Mouse (Mus musculus) bone marrow macrophage, adult 2 months (primary cell): ENCODE data around the gene Slc34a3. TPM values are rescaled to one million over a fixed set of nuclear protein-coding genes. Genes with fewer than 3 reads are reported as not detected.
A peak's percentile ranks its signal among the peaks of the same experiment; 100 is the strongest.
"Not testable (repeated sequence)": the region's sequence is repeated elsewhere in the genome, so short reads cannot be mapped to it uniquely, and the experiment has no call there.

Experiments
- H3K27ac ChIP-seq: 2 replicates; pipeline ENCODE4 v1.5.1; 2012; ENCODE audit warnings: low read depth, low read length; ENCODE audit not compliant: insufficient read depth
- H3K4me1 ChIP-seq: 2 replicates; pipeline ENCODE4 v1.6.1; 2012; ENCODE audit warnings: low read length; ENCODE audit not compliant: control insufficient read depth, insufficient read depth
- H3K4me3 ChIP-seq: 2 replicates; pipeline ENCODE4 v1.5.1; 2012; ENCODE audit warnings: mild to moderate bottlenecking, low read length, moderate library complexity; ENCODE audit not compliant: insufficient read depth
- CTCF ChIP-seq: IDR thresholded peaks from 2 replicates; pipeline ENCODE4 v1.5.1; 2012; ENCODE audit warnings: low read depth, mild to moderate bottlenecking, low read length, moderate library complexity
- POLR2A ChIP-seq: IDR thresholded peaks from 2 replicates; pipeline ENCODE4 v1.6.1; 2012; ENCODE audit warnings: mild to moderate bottlenecking, low read depth, low read length, borderline replicate concordance
- polyA plus RNA-seq: library from polyadenylated mRNA; stranded (reverse); fragments of >200 nt; gene quantifications from 2 replicates; pipeline ENCODE4 v1.2.4, GENCODE M21; 2012; ENCODE audit not compliant: missing spikeins, insufficient read depth, insufficient read length

Gene Slc34a3
- polyA plus RNA-seq, 1 experiment = not detected

DNA sequence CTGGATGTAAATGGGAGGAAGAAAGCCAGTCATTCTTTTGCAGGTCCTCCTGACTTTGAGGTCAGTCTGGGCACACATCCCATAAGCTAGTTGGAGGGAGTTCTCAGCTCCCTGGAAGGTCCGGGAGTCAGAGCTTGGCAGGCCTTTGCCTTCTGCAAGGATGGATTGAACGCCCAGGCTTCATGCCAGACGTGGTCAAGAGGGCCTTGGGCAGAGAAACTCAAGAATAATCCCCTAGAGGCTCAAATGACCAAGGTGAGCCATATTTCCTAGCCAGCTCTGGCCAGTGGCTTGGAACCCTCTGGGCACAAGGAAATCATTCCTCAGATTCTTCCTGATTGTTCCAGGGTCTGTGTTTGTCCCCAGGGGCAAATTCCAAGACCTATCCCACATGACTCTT, 30.7 kb upstream of the Slc34a3 start:
- no peak overlapping the region for H3K27ac ChIP-seq
- peaks cover 45% of the 10 kb centered on the region for H3K4me1 ChIP-seq
- no peak for TF ChIP-seq CTCF
- no peak for TF ChIP-seq POLR2A
- peak overlapping the region; percentile 89; the same call in 1 of the 2 replicates for H3K4me3 ChIP-seq

DNA sequence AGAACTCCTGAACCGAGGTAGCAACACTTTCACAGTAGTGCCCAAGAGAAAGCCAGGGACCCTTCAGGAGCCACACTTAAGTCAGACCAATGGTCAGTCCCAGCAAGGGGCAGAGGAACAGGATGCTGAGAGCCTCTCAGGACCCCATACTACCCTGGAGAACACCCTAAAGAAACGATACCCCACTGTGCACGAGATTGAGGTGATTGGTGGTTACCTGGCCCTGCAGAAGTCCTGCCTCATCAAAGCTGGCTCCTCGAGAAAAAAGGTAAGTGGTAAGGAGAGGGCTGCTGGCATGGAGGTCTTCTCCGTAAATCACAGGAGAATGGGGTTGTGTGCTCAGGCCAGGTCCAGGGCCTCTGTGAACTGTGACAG, 30.1 kb upstream of the Slc34a3 start:
- peak overlapping the region; percentile 89 for H3K4me3 ChIP-seq
- TF ChIP-seq CTCF (no peak), POLR2A (no peak)
- H3K4me1 ChIP-seq = peaks cover 45% of the 10 kb centered on the region
- no peak overlapping the region for H3K27ac ChIP-seq

DNA sequence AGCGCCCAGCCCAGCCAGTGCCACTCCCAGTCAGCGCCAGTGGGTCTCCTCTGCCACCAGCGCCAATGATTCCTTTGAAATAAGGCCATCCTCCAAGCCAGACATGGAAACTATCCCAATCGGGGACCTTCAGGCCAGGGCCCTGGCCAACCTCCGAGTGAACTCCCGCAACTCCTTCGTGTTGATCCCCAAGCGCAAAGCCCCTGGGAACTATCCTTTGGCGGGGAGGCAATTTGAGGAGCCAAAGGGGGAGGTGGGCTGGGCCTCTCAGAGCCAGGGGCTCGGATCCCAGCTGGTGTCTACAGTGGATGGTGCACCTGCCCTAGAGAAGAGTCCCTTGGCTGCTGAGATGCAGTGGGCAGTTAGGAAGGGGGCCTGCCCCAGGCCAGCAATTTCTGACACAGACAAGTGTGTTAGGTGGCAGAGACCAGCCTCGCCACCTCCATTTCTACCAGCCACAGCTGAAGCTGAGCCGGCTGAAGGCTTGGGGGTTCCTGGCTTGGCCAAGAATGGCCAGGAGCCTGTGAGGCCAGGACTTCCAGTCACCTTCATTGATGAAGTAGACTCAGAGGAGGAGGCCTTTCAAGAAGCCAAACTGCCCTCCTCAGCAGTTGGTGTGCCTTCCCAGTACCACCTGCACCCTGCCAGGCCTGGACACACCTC, 29.6 kb upstream of the Slc34a3 start:
- TF ChIP-seq POLR2A = no peak
- no peak for TF ChIP-seq CTCF
- H3K27ac ChIP-seq = no peak overlapping the region
- H3K4me1 ChIP-seq = peaks cover 42% of the 10 kb centered on the region
- peak overlapping the region; percentile 89 for H3K4me3 ChIP-seq

DNA sequence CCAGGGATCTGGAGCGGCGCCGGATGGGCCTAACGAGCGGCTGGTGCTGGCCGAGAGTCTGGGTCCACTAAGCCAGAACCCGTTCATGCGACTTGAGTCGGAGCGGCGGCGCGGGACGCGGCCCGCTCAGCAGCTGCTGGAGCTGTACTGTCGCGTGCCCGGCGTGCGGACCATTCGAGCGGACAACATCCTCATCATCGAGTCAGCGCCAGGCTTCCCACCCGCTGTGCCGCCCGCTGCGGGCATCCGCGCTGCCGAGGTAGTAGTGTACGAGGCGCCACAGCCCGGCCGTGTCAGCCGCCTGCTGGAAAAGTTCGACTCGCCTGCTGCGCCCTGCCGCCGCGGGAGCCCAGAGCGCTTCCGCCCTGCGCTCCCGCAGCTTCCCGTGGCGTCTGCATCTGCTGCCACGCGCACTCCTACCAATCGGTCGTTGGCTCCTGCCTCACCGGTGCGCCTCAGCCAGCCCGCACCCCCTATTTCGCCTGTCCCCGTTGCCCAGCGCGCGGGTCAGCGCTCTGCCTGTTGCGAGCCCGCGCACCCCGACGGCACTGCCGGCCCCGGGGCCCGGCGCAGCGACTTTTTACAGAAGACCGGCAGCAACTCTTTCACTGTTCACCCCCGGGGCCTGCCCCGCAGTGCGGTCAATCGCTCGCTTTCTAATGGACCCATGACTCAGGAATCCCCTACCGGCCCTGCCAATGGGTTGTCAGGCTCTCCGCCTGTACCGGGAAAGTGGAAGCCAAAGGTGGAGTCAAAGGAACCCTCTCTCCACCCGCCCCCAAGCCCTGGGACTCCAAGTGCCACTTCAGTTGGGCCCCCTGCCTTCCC, 28.8 kb upstream of the Slc34a3 start:
- Histone ChIP-seq H3K4me1 (peaks cover 39% of the 10 kb centered on the region), H3K27ac (peak overlapping the region; percentile 23), H3K4me3 (peak overlapping the region; percentile 89)
- TF ChIP-seq CTCF (no peak), POLR2A (no peak)

DNA sequence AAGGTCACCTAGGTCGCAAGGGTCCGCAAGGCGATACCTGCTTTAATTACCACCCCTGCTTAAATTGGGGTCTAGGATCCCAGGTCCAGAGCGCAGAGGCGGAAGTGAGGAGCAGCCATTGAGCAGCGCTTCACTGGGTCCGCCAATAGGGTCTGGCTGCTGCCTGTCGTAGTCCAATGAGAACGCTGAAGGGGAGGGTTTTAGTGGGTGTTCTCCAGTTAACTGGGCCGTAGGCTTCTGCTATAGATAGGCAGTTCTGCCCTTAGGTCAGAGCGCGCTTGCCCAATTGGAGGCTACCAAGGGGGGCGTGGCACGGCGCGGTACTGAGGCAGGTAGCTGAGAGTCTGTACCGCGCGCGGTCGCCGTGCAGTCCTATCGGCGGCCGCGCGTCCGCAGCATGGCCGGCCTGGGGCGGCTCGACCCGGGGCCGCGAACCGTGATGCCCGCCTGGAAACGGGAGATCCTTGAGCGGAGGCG, 28.2 kb upstream of the Slc34a3 start, which contains the start of gene Tprn:
TSS of gene Tprn (plus strand) at position 328 of the 477 bp plus-strand sequence.
- TF ChIP-seq CTCF (no peak), POLR2A (no peak)
- H3K4me1 ChIP-seq = peaks cover 35% of the 10 kb centered on the region

DNA sequence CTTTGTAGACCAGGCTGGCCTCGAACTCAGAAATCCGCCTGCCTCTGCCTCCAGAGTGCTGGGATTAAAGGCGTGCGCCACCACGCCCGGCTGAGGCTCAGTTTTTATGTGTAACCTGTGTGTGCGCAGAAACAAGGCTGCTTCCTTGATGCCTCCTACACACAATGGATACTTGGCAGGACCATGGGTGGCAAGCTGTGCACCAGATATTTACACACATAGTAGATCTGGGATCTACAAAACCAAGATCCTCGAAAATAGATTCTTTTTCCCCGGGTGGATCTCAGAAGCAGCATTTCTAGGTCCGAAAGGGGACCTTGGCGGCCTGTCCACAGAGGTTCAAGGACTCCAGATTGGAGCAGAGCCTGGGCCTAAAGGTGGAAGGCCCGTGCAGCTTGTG, 27.7 kb upstream of the Slc34a3 start:
- H3K27ac ChIP-seq = no peak overlapping the region
- H3K4me1 ChIP-seq = peaks cover 33% of the 10 kb centered on the region
- TF ChIP-seq POLR2A (no peak), CTCF (no peak)
- H3K4me3 ChIP-seq = peak overlapping the region; percentile 50

More for the DNA sequence above, 28.2 kb upstream of the Slc34a3 start, which contains the start of gene Tprn:
- Histone ChIP-seq H3K27ac (peak within 1 kb of the TSS; percentile 23), H3K4me3 (peak within 1 kb of the TSS; percentile 89)

DNA sequence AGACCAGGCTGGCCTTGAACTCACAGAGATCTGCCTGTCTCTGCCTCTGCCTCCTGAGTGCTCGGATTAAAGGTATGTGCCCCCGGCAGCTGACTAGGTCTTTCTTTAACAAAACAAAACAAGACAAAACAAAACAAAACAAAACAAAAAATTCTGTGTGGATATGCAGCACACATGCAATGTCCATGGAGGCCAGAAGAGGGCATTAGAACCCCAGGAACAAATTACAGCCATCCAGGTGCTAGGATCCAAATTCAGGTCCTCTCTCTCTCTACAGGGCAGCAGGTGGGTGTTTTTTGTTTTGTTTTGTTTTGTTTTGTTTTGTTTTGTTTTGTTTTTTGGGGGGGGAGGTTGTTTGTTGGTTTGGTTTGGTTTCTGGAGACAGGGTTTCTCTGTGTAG, 24.7 kb upstream of the Slc34a3 start:
- no peak overlapping the region for H3K27ac ChIP-seq
- H3K4me3 ChIP-seq = no peak overlapping the region
- TF ChIP-seq CTCF = no peak
- no peak for TF ChIP-seq POLR2A
- H3K4me1 ChIP-seq = peaks cover 10% of the 10 kb centered on the region

DNA sequence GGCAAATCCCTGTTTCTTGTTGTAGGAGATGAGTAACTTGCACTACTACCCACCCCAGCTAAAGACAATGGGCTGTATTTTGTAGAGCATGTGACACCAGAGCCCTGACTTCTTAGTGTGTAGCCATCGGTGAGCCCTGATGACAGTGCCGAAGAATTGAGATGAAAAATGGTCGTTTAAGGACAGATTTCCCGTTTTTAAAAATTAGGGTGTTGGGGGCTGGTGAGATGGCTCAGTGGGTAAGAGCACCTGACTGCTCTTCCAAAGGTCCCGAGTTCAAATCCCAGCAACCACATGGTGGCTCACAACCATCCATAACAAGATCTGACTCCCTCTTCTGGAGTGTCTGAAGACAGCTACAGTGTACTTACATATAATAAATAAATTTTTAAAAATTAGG, 23.1 kb upstream of the Slc34a3 start:
- H3K4me1 ChIP-seq, H3K27ac ChIP-seq, H3K4me3 ChIP-seq: not testable (repeated sequence)

DNA sequence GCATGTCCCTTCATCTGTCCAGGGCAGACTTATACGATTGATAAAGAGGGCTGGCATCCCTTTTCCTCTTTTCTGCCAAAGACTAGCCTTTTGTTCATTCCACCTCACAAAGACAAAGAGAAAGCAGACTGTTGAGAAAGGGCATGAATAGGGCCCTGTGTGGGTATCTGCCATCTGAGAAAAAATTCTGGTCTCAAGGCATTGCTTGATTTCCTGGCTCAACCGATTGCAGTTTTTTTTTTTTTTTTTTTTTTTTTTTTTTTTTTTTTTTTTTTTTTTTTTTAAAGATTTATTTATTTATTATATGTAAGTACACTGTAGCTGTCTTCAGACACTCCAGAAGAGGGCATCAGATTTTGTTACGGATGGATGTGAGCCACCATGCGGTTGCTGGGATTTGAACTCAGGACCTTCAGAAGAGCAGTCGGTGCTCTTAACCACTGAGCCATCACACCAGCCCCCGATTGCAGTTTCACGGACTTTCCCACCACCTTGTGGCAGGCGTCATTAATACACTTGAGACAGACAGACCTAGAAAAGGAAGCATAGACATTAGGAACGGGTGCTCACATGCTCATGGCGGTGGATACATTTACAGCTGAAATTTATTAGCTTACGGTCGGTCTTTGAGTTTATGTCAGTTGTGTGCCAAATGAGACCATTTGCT, 22.4 kb upstream of the Slc34a3 start:
- not testable (repeated sequence) for H3K27ac ChIP-seq

DNA sequence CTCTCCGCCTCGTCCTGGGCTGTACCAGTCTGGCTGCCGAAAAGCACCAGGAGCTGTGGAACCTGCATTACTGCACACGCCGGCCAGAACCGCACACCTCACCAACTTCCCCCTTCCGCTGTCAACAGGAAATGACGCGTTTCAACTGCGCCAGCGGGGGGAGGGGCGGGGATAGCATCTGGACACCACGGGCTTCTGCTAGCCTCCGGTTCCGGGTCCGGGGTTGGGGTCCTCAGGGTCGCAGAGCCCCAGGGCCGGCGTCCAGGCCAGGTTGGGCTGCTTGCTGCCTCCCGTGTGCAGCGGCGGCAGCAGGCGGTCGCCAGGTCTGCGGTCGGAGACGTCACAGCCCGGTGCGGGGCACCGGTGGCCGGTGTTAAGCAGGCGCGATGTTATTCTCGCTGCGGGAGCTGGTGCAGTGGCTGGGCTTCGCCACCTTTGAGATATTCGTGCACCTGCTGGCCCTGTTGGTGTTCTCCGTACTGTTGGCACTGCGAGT, 21.2 kb upstream of the Slc34a3 start, which contains the start of gene Tmem203:
TSS of gene Tmem203 (plus strand) at position 156 of the 496 bp plus-strand sequence.
- Histone ChIP-seq H3K4me1 (peaks cover 7% of the 10 kb centered on the region), H3K27ac (peak within 1 kb of the TSS; percentile 65), H3K4me3 (peak within 1 kb of the TSS; percentile 97)
- TF ChIP-seq CTCF (no peak), POLR2A (no peak)

More for the DNA sequence above, 22.4 kb upstream of the Slc34a3 start:
- not testable (repeated sequence) for H3K4me1 ChIP-seq
- H3K4me3 ChIP-seq = peak overlapping the region; percentile 97
